Mouse (Mus musculus): ENCODE data around the gene Tnfsf11.

The Tnfsf11 gene

GRCm38 (mm10) chr14:78307286-78308237 lies at the start of gene Tnfsf11:
Gene Tnfsf11, minus strand, starts transcription at chr14:78308043.
- no peak for DNase-seq

- no peak for DNase-seq
Measured at GRCm38 (mm10) chr14:78356764-78357163, 48.9 kb upstream of the Tnfsf11 start.

DNA sequence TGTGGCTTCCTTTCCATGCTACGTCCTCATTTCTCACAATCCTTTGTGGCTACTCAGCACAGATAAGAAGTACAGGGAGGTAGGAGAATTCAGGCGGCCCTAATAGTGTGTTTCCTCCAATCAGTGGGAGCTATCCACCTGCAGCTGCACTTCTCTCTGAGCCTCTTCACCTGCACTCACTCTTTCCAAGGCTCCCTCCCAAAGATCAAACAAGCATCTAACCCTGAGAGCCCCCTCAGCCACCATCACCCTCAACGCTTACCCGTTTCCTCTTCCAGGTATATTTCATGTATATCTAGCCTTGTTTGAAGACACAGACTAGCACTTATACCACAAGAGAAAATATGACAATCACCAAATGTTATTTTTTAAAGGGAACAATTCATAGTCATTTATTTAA lies 47.5 kb upstream of the Tnfsf11 start:
- DNase-seq = no peak

GRCm38 (mm10) chr14:78352865-78353264 lies 45.0 kb upstream of the Tnfsf11 start:
- DNase-seq = no peak

GRCm38 (mm10) chr14:78351544-78351943 lies 43.7 kb upstream of the Tnfsf11 start:
- DNase-seq = no peak

GRCm38 (mm10) chr14:78347715-78348114 lies 39.9 kb upstream of the Tnfsf11 start:
- DNase-seq = no peak

DNA sequence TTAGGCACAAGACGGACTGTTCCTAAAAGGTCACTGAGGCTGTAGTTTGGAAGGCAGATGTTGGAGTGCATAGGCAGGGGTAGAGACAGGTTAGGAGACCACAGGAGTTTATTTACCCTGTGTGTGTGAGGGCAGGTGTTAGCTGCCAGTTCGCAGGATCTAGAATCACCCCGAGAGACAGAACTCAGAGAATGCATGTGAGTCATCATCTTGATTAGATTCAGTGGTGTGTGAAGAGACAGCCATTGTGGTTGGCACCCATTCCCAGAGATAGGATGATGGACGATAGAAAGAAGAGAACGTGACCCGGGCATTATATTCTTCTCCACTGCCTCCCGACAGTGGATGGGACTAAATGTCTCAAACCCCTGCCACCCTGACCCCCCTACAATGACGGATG lies 35.2 kb upstream of the Tnfsf11 start:
- no peak for DNase-seq

DNA sequence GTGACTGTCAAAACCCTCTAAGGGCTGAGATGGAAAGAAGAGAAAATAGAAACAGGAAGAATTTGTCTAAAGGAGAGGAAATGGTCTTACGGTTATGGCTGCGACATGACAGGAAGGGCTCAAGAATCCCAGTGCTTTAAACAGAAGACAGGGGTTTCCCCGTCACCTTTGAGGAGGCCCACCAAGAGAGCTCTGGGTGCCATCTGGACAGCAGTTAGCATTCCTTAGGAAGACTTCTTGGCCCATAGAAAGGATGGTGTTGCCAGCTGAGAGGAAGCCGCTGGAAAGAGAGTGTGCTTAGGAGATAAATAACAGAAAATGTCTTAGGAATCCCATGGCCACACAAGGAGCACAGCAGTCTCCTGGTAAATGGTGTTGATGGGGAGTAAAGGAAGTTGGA lies 34.3 kb upstream of the Tnfsf11 start:
- no peak for DNase-seq

DNA sequence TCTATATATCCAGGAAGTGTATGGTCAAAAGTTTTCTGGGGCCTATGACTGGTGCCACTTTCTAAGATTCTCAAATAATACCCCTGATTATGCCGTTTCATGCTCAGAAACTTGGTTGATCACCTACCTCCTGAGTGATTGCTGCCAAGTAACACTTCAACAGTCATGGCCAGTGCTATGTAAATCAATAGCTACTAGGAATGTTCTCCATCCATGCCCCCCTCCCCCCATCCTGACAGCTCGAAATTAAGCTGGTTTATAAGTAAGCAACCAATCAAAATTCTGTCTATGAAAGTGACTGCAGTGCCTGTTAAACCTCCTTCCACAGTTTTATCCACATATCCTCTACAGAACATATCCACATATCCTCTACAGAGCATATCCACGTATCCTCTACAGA lies 25.5 kb upstream of the Tnfsf11 start:
- DNase-seq = peak; percentile 29 to 34

- DNase-seq = no peak
Measured at GRCm38 (mm10) chr14:78331368-78331767, 23.5 kb upstream of the Tnfsf11 start.

- no peak for DNase-seq
Measured at GRCm38 (mm10) chr14:78330576-78331300, 22.9 kb upstream of the Tnfsf11 start.

GRCm38 (mm10) chr14:78329765-78330451 lies 22.1 kb upstream of the Tnfsf11 start:
- no peak for DNase-seq

DNA sequence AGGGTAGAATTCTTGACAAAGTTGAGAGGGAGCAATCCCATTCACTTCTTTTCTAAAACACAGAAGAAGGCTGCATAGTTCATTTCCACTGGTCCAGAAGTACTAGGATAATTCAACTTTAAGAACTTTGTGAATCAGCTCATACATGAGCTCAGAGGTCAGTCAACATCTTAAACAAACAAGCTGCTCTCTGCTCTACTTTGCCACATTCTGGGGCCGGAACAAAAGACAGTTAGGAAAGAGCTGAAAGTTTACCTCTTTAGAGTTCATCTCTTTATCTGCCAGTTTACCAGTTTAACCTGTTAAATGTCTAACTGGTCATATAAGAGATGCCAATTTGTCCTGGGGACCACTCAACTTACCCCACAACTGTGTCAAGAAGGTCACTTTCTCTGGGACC lies 15.5 kb upstream of the Tnfsf11 start:
- no peak for DNase-seq

DNA sequence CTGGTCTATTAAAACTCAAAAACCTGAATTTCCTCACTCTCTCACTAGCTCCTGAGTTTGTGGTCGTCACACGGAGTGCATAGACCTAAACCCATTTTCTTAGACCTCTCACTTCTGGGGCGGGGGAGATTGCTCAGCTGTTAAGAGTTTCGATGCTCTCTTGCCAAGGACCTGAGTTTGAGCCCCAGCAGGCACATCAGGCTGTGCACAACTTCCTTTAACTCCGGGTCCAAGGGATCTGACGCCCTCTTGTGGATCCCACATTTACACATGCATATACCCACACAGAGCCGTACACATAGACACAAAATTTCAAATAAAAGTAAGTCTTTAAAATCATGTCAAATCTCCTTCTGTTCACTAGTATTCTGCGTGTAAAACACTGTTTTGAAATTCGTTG lies 15.1 kb upstream of the Tnfsf11 start:
- DNase-seq = no peak

DNA sequence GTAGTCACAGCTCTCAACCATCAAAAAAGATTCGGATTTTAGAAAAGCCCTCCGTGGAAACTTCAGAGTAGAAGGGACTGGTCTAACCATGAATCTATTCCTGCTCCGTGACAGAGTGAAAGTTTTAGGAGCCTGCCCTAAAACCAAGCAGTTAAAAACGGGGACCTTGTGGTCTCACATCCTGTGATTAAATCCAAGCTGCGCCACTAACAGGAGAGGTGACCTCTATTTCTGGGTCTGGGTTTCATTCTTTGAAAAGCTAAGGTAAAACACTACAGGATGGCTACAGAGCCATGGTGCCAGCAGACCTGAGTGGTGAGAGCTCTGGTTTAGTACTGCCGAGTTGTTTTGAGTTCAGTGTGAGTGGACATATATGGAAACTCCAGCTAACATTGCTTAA lies 12.4 kb upstream of the Tnfsf11 start:
- DNase-seq = no peak

DNA sequence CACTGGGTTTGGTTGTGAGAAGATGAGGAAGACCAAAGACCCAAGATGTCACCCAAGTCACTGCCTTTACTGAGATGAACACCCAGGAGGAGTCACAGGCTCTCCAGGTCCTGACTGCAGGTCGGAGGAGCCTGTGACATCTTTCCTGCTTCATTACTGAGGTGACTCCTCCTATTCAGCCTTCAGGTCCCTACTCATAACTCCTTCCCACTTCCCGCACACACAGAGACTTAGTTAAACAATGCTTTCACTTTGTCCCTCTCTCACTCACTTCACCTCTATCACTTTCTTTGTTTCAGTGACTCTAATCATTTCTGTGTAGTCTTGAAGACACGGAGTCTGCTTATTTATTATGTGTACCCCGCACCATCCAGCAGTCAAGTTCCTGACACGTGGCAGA lies 11.7 kb upstream of the Tnfsf11 start:
- no peak for DNase-seq

DNA sequence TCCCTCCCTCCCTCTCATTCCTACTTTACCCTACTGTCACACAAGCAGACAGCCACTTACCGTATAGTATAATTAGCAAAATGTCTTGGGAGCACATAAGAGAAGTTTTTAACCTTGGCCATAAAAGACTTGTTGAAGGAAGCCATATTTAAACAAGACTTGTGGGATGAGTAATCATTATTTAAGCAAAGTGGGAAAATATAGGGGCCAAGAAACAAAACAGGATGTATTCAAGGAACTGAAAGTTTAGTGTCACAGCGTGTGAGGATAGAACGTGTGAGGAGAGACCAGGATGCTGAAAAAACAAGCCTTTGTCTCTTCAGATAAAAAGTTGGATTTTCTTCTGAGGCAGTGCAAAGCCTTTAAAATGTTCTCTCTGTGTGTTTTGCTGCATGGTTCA lies 11.2 kb upstream of the Tnfsf11 start:
- no peak for DNase-seq

- DNase-seq = no peak
Measured at GRCm38 (mm10) chr14:78317623-78318022, 9.8 kb upstream of the Tnfsf11 start.

DNA sequence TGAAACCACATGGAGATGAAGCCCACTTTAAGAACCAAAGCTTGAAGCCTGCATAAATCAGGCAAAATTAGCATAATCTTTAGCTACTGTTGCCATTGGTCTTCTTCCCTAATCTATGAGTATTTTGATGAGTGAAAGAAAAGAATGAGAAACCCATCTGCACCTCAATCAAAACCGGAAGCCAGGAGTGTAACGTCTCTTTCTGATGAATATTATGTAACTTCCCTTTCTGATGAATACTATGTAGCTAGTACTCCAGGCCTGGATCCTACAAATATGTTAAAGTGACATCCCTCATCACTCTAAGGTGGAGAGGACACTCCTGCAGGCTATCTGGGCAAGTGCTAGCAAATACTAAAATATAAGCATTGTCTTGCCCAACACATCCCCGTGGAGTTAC lies 6.9 kb downstream of the Tnfsf11 start:
- DNase-seq = no peak

DNA sequence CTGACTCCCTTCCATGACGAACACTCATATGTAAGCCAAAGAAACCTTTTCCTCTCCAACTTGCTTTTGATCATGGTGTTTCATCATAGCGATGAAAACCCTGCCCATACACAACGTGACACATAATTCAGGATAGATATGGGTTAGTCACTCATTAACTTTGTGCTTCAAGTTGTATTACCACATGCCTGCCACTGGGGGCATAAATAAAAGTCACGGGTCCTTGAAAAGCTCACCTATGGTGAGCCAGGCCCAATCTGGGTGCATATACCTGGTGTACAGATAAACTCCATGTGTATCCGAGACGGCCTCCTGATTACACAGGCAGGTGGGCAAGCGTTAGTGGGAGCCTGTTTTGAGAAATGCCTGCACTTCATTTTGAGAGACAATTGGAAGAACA lies 15.2 kb downstream of the Tnfsf11 start:
- no peak for DNase-seq

DNA sequence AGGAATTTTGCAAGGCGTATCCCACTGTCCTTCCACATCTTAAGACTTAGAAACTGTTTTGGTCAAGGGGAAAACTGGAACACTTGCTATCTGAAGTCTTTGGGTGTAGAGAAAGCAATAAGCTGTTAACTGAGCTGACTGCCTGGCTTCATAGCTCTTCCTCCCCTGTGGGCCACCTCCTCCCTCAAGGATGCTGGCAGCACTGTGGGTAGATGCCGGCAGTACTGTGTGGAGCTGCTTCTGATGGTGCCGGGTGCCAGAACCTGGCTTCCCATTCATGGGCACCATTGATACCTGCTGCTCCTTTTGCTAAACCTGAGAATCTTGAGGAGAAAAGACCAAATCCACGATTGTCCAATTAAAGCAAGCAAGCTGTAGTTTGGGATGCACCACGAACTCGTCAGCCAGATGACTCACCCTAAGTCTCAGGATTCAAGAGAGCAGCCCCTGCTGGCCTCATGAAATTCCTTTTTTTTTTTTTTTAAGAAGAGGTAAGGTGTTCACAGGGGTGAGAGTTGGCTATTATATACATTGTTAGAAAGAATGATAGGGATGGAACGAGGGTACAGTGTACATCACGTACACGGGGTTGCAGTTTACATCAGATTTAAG lies 17.8 kb downstream of the Tnfsf11 start:
- DNase-seq = no peak

DNA sequence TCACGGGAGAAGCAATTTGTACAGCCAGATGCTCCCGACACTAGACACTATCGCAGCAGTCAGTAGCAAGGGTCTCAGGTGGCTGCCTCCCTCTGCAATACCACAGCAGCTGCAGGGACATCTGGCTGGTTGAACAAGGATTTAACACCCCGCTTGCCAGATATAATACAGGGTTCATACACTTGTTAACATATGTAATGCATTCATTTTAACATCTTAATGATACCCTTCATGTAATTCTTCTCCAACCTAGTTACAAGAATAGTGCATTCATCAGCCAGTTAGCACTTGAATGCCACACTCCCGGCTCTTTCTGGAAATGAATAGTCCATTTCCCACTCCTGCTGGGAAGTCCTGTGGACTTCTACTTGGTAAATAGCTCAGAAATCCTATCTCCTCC lies 18.9 kb downstream of the Tnfsf11 start:
- no peak for DNase-seq
